Mouse (Mus musculus): Measurements from ENCODE around the gene Rab27a.

The Rab27a gene

DNA sequence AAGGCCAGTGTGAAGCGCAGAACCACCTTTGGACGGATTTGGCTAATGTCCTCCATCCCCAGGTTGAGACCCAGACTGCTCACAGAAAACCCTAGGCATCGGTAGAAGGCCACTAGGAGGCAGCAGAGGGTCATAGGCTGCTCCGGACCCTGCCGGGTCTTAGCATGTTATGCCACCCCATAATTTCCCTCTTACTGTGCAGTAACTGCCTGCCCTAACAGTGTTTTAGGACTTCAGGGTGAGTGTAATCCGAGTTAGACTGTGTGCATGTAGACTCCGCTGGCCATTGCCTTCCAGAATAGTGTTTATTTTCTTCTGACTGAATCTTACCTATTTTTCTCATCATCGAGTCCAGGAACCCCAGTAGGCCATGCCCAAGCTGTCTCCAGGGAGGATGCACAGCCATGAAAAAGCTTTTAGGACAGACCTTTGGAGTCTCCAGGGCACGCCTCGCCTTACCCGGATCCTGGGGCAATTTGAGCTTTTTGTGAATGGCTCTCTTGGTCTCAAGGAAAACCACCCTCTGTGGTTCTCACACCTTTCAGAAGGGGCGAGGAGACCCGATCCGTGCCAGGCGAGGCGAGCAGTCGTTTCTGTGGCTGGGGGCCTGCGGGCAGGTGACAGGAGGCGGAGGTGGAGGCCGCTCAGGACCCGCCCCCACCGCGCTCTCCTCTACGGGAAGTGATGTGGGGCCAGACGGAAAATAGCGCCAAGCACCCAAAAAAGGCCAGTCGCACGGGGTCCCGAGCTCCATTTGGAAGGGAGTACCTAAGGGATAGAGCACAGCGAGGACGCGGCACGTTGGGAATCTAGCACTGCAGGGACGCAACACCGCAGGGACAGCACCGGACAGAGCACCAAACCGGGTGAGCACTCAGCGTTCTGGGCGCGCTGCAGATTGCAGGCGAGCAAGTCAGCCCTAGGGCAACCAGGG, at the start of gene Rab27a:
Gene Rab27a (plus strand): TSS at position 709 of the 934 bp plus-strand sequence.
- in situ Hi-C loops (cut with MboI, MseI), result loop anchor here (5.0 kb wide), 2 partner anchors 48 to 82 kb away; no protein-coding TSS in a partner anchor

DNA sequence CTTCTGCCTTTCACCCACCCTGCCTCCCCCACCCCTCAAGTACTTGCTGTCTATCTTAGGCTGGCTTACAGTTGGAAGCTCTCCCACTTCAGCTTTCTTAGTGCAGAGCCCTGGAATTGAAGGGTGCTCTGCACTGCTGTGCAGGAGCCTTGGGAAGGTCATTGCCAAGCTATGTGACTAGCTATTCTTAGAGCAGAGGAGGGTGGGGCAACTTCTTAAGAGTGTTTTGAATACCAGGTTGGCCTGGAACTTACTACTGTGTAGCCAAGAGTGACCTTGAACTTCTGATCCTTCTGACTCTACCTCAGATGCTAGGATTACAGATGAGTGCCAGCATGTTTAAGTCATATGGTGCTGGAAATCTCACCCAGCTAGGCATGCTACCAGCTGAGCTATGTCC, 48.5 kb upstream of the Rab27a start:
- in situ Hi-C loops (cut with MboI, MseI), result no loop called here

GRCm38 (mm10) chr9:72996806-72997205, 47.8 kb upstream of the Rab27a start:
- in situ Hi-C loops (cut with MboI, MseI), result no loop called here

GRCm38 (mm10) chr9:73000487-73000886, 44.2 kb upstream of the Rab27a start:
- in situ Hi-C loops (cut with MboI, MseI), result loop anchor here (25.0 kb wide), 1 partner anchor 1188 kb away; no protein-coding TSS in a partner anchor

DNA sequence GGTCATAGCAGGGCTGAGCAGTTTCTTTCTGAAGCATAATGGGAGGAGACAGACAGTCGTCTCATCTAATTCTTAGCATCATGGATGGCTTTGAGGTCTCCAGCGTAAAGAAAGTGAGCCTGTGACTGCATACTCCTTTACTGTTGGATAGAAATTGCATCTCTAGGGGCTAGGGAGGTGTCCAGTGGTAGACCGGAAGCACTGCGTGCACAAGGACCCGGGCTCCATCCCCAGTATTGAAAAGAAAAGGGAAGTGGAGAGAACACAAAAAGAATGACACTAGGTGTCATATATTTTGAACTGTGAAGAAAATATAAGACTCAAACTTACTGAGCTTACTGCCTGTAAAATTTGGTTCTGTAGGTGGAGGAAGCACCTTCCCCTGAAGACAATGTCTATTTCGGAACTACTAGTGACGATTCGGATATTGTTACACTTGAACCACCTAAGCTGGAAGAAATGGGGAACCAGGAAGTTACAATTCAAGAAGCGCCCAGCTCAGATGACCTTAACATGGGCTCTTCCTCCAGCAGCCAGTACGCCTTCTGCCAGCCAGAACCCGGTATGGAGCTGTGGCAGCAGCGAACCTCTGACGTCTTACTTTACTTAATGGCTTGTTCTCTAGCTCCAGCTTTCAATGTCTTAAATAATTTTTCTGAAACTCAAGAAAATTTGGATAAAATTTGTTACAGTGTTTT, 43.2 kb upstream of the Rab27a start:
- in situ Hi-C loops (cut with MboI, MseI), result loop anchor here (25.0 kb wide), 1 partner anchor 1189 kb away; no protein-coding TSS in a partner anchor

DNA sequence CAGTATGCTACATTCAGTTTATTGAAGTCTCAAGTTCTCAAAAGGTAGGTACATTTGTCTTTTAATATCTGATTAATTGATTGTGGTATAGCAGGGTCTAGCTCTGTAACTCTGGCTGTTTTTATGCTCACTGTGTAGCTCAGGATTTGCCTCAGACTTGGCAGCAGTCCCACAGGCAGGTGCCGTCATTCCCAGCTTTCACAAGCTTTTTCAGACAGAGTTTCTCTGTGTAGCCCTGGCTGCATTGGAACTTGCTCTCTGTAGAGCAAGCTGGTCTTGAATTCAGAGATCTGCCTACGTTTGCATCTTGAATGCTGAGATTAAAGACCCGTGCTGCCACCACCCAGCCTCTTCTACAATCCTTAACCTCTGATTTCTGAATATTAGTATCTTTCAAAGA, 42.5 kb upstream of the Rab27a start:
- in situ Hi-C loops (cut with MboI, MseI), result loop anchor here (25.0 kb wide), 1 partner anchor 1190 kb away; no protein-coding TSS in a partner anchor

GRCm38 (mm10) chr9:73004076-73004475, 40.6 kb upstream of the Rab27a start:
- in situ Hi-C loops (cut with MboI, MseI), result loop anchor here (25.0 kb wide), 1 partner anchor 1192 kb away; no protein-coding TSS in a partner anchor

DNA sequence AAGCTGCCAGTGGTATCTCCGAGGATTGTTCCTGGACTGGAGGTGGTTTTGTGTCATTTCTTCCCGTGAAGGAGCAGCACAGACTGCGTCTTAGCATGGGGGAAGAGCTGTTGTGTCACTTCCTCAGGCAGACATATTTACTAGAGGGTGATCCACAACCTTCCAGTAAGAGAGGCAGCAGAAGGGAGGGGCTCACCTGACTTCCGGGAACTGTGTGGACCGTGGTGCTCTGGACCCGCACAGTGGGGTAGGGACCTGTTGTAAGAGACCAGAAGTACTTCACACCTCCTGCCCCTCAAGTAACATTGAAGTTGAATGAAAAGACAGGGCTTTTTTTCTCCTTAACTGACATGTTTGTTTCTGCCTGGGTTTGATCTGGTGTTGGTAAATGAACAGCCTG, 39.5 kb upstream of the Rab27a start:
- in situ Hi-C loops (cut with MboI, MseI), result loop anchor here (25.0 kb wide), 1 partner anchor 1193 kb away; no protein-coding TSS in a partner anchor

GRCm38 (mm10) chr9:73006175-73006574, 38.5 kb upstream of the Rab27a start:
- in situ Hi-C loops (cut with MboI, MseI), result loop anchor here (25.0 kb wide), 1 partner anchor 1194 kb away; no protein-coding TSS in a partner anchor

GRCm38 (mm10) chr9:73008384-73008783, 36.3 kb upstream of the Rab27a start:
- in situ Hi-C loops (cut with MboI, MseI), result loop anchor here (25.0 kb wide), 1 partner anchor 1196 kb away; no protein-coding TSS in a partner anchor

DNA sequence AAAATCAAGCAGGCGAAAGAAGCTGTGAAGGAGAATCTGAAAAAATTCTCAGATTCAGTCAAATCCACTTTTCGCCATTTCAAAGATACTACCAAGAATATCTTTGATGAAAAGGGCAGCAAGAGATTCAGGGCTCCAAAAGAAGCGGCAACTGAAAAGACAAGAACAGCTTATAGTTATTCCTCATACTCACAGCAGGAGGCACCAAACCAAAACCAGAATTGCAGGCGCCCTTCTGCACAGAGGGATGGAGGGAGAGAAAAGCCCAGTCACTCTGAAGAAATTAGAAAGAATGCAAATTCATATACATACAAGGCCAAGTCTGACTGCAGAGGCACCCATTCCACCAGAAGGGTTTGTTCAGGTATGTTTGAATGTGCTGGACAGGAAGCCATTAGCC, 32.0 kb upstream of the Rab27a start:
- in situ Hi-C loops (cut with MboI, MseI), result loop anchor here (10.0 to 25.0 kb wide), 2 partner anchors 178 to 1200 kb away; no protein-coding TSS in a partner anchor

GRCm38 (mm10) chr9:73014724-73015123, 29.9 kb upstream of the Rab27a start:
- in situ Hi-C loops (cut with MboI, MseI), result loop anchor here (10.0 to 25.0 kb wide), 2 partner anchors 180 to 1202 kb away; no protein-coding TSS in a partner anchor

DNA sequence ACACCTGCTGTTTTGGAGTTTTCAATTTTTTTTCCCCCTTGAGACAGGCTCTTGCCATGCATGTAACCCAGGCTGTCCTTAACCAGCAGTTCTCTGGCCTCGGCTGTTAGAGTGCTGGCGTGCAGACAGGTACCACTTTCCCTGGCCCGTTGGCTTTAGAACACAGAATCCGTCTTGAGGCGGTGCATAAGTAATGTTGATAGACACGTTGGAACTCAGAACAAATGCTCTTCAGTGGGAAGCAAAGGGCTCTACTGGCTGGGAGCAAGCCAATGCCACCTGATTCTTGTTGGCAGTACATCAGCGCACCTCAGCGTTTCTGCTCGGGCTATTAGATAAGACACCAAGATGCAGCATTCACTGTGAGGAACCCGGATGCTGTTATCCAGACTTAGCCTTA, 24.8 kb upstream of the Rab27a start:
- in situ Hi-C loops (cut with MboI, MseI), result loop anchor here (10.0 to 25.0 kb wide), 2 partner anchors 185 to 1208 kb away; no protein-coding TSS in a partner anchor

DNA sequence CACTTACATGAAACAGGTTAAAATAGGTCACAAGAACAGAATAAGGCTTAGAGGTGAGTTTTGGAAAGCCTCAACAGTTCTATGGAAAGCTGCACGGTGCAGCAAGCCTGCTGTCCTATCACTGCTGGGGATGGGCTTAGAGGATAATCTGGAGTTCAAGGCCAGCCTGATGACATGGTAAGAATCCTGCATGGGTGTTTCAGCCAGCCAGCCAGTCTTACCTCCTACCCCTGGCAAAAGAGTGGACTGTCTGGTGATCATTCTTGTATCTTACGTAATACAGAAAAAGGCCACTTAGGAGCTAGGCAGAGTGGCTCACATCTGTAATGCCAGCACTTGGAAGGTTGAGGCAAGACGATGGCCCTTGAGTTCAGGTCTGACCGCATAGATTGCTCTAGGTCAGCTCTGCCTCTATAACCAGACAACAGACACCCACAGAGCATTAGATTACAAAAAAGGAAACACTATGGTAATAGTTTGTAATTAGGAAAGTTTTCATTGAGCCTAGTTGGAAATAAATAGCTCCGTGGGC, 24.0 kb upstream of the Rab27a start:
- in situ Hi-C loops (cut with MboI, MseI), result loop anchor here (25.0 kb wide), 1 partner anchor 1208 kb away; no protein-coding TSS in a partner anchor

GRCm38 (mm10) chr9:73025818-73026636, 18.6 kb upstream of the Rab27a start:
- in situ Hi-C loops (cut with MboI, MseI), result no loop called here

DNA sequence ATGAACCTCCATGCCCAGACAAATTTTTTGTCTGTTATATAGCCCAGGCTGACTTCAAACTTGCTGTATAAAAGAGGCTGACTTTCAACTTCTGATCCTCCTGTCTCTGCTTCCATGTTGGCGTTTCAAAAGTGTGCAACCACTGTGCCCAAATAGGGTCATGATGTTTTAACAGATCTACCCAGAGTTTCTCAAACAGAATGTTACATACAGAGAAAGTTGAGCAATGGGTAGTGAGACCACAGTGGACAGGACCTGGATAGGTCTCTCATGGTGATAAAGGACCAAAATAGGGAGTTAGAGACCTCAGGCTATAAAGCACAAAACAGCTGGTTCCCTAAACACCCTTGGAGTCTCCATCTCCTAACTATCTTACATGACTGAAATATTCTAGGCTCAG, 14.2 kb upstream of the Rab27a start:
- in situ Hi-C loops (cut with MboI, MseI), result no loop called here

- in situ Hi-C loops (cut with MboI, MseI), result no loop called here
Measured at GRCm38 (mm10) chr9:73031421-73031820, 13.2 kb upstream of the Rab27a start.

DNA sequence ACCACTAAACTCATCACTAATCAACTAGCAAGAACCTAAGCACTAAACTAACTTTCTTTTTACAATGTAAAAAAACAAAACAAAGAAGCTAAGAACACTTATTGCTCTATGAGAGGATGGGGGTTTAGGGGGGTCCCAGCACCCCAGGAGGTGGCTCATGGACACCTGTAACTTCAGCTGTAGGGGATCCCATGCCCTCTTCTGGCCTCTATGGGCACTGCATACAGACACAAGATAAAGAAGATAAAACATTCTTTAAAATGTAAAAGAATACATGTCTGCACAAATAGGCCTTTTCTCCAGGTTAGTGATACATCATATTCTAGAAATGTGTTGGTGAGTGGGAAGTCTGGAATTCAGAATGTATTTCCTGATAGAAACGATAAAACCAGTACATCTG, 11.2 kb upstream of the Rab27a start:
- in situ Hi-C loops (cut with MboI, MseI), result no loop called here

GRCm38 (mm10) chr9:73039222-73039945, 5.3 kb upstream of the Rab27a start:
- in situ Hi-C loops (cut with MboI, MseI), result no loop called here

DNA sequence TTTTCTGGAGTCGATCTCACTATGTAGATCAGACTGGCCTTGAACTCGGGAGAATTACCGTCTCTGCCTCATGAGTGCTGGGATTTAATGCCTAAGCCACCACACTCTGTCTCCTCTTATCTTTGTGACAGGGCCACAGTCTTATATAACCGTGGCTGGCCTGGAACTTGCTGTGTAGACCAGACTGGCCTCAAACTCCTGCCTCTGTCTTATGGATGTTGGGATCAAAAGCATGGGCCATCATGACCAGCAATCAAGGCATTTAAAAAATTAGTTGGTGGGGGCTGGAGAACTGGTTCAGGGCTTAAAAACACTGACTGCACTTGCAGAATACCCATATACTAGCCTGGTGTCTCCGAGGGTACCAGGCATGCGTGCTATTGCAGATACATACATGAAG, 4.6 kb upstream of the Rab27a start, which contains the start of gene Pigb:
Gene Pigb (minus strand): TSS at position 299 of the 400 bp plus-strand sequence.
- in situ Hi-C loops (cut with MboI, MseI), result loop anchor here (5.0 kb wide), 2 partner anchors 52 to 78 kb away; no protein-coding TSS in a partner anchor
